Mouse (Mus musculus) lung, postnatal 25 days (tissue): ENCODE data around the gene Taar7a.

Experiments used
- DNase-seq: peaks from one replicate; pipeline ENCODE4 v3.0.0; 2022; ENCODE audit warnings: low spot score

The Taar7a gene

DNA sequence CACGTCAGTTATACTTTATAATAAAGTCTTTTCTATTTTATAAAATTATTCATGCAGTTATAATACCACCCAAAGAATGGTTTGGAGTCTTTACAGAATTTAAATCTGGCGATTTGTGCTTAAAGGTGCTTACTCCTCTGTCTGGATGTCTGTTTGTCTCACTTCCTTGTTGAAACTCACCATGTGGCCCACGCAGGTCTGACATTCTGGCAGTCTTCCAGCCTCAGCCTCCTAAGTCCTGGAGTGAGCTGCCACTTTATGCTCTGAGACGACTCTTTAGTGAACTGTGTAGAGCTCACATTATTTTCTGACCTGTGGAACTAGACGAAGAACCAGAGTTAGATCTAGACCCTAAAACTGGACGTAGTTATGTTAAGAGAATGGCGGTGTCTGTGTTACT lies 45.3 kb downstream of the Taar7a start:
- DNase-seq, result no peak

DNA sequence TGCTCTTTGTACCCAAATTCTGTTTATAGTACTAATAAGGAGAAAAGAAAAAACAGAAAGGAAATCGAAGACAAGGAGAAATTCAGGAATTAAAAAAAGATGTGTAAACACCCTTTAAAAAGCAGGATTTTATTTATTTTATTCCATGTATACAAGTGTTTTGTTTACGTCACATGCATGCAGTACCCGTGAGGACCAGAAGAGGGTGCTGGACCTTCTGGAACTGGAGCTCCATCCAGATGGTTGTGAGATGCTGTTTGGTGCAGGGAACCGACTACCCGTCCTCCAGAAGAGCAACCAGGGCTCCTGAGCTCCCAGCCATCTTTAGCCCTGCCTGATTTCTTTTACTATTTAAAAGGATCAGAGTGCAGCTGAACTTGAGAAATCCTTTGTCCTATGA lies 50.8 kb downstream of the Taar7a start:
- DNase-seq, result no peak
